Mouse (Mus musculus) stomach, embryonic 14.5 days (tissue): ENCODE data around the gene Ssbp3. TPM values are rescaled to one million over a fixed set of nuclear protein-coding genes. Genes with fewer than 3 reads are reported as not detected.

ENCODE experiments used
- ATAC-seq: fragments of 200-750 bp; cut with Nextera tagmentation; 2 replicates; pipeline ENCODE4 v1.8.0; 2017; ENCODE audit warnings: low read depth, moderate TSS enrichment; ENCODE audit not compliant: insufficient number of reproducible peaks, insufficient read depth, low FRiP score
- H3K27ac ChIP-seq: fragments of 300-500 bp; sonication (generic); 2 replicates; pipeline ENCODE4 v1.5.1; 2014; ENCODE audit warnings: mild to moderate bottlenecking, low read length, moderate library complexity, mixed read lengths
- H3K27me3 ChIP-seq: fragments of 300-500 bp; sonication (generic); 2 replicates; pipeline ENCODE4 v1.6.1; 2014; ENCODE audit warnings: low read length, control low read depth, mixed read lengths; ENCODE audit not compliant: control insufficient read depth, insufficient read depth
- H3K36me3 ChIP-seq: fragments of 300-500 bp; sonication (generic); 2 replicates; pipeline ENCODE4 v1.6.1; 2014; ENCODE audit warnings: mild to moderate bottlenecking, control low read depth, low read length, moderate library complexity, mixed read lengths; ENCODE audit not compliant: control insufficient read depth, insufficient read depth
- H3K4me1 ChIP-seq: fragments of 300-500 bp; sonication (generic); 2 replicates; pipeline ENCODE4 v1.6.1; 2014; ENCODE audit warnings: low read length, control low read depth, mixed read lengths; ENCODE audit not compliant: control insufficient read depth, insufficient read depth
- H3K4me2 ChIP-seq: fragments of 300-500 bp; sonication (generic); replicated peaks from 2 replicates; pipeline ENCODE4 v1.6.1; 2014; ENCODE audit warnings: low read depth, low read length, control low read depth
- H3K4me3 ChIP-seq: fragments of 300-500 bp; sonication (generic); 2 replicates; pipeline ENCODE4 v1.5.1; 2014; ENCODE audit warnings: low read depth, low read length, control low read depth
- H3K9ac ChIP-seq: fragments of 300-500 bp; sonication (generic); replicated peaks from 2 replicates; pipeline ENCODE4 v1.6.1; 2014; ENCODE audit warnings: low read depth, mild to moderate bottlenecking, control low read depth, low read length, moderate library complexity, mixed read lengths
- H3K9me3 ChIP-seq: fragments of 300-500 bp; sonication (generic); 2 replicates; pipeline ENCODE4 v1.6.1; 2016; ENCODE audit warnings: low read depth, low read length, control low read depth; ENCODE audit not compliant: control insufficient read depth
- WGBS: fragments of 180-500 bp; shearing (Covaris S2); extraction: QIAGEN DNeasy Blood & Tissue Kit; methylation state at CpG from one replicate; pipeline ENCODE4 v1.1.7; 2014; 5-methylcytosine and 5-hydroxymethylcytosine counted together
- polyA plus RNA-seq: library from polyadenylated mRNA; unstranded; fragments of >200 nt; fragmentation: Nextera tagmentation; extraction: Ambion mirVana; gene quantifications from 2 replicates; pipeline ENCODE4 v1.2.1, GENCODE M21; 2014

Gene Ssbp3
- polyA plus RNA-seq, 1 experiment from 2014 or later = 79.9 TPM

GRCm38 (mm10) chr4:106920119-106920518 lies 9.6 kb downstream of the Ssbp3 start:
- Histone ChIP-seq H3K27ac (no peak overlapping the region), H3K4me1 (peaks cover 2% of the 10 kb centered on the region; the same call in 1 of the 2 replicates), H3K9me3 (no peaks in the 10 kb centered on the region), H3K4me3 (no peak overlapping the region), H3K27me3 (no peaks in the 10 kb centered on the region), H3K9ac (no peak overlapping the region), H3K36me3 (peaks cover 87% of the 10 kb centered on the region), H3K4me2 (no peak overlapping the region)
- 80% methylated on average over 4 of the region's 4 CpGs for WGBS
- ATAC-seq = no peak

- peaks cover 81% of the 10 kb centered on the region for H3K36me3 ChIP-seq
- no peaks in the 10 kb centered on the region for H3K4me1 ChIP-seq
- H3K27ac ChIP-seq = no peak overlapping the region
- no peak overlapping the region for H3K4me3 ChIP-seq
- H3K9ac ChIP-seq = no peak overlapping the region
- H3K27me3 ChIP-seq = no peaks in the 10 kb centered on the region
- H3K9me3 ChIP-seq = no peaks in the 10 kb centered on the region
- WGBS = 57% methylated on average over 9 of the region's 9 CpGs
- ATAC-seq = no peak
- no peak overlapping the region for H3K4me2 ChIP-seq
Observed at GRCm38 (mm10) chr4:106921375-106922336, 11.2 kb downstream of the Ssbp3 start.

- H3K9me3 ChIP-seq = no peaks in the 10 kb centered on the region
- 78% methylated on average over 3 of the region's 3 CpGs for WGBS
- no peak overlapping the region for H3K4me3 ChIP-seq
- no peak overlapping the region for H3K9ac ChIP-seq
- no peak overlapping the region for H3K27ac ChIP-seq
- H3K4me2 ChIP-seq = no peak overlapping the region
- H3K4me1 ChIP-seq = no peaks in the 10 kb centered on the region
- H3K36me3 ChIP-seq = peaks cover 72% of the 10 kb centered on the region
- no peaks in the 10 kb centered on the region for H3K27me3 ChIP-seq
- peak; percentile 71; the same call in 1 of the 2 replicates for ATAC-seq
Observed at GRCm38 (mm10) chr4:106922919-106923318, 12.4 kb downstream of the Ssbp3 start.

GRCm38 (mm10) chr4:106924175-106924574 lies 13.7 kb downstream of the Ssbp3 start:
- Histone ChIP-seq H3K4me3 (no peak overlapping the region), H3K27me3 (no peaks in the 10 kb centered on the region), H3K4me2 (no peak overlapping the region), H3K27ac (no peak overlapping the region), H3K4me1 (no peaks in the 10 kb centered on the region), H3K36me3 (peaks cover 70% of the 10 kb centered on the region), H3K9ac (no peak overlapping the region), H3K9me3 (no peaks in the 10 kb centered on the region)
- 69% methylated on average over 4 of the region's 4 CpGs for WGBS
- ATAC-seq = no peak

GRCm38 (mm10) chr4:106924888-106925287 lies 14.4 kb downstream of the Ssbp3 start:
- H3K4me1 ChIP-seq = no peaks in the 10 kb centered on the region
- H3K9me3 ChIP-seq = no peaks in the 10 kb centered on the region
- peaks cover 63% of the 10 kb centered on the region for H3K36me3 ChIP-seq
- no peak overlapping the region for H3K4me2 ChIP-seq
- WGBS = 82% methylated on average over 10 of the region's 10 CpGs
- H3K9ac ChIP-seq = no peak overlapping the region
- no peak for ATAC-seq
- no peak overlapping the region for H3K27ac ChIP-seq
- no peak overlapping the region for H3K4me3 ChIP-seq
- H3K27me3 ChIP-seq = no peaks in the 10 kb centered on the region

GRCm38 (mm10) chr4:106926401-106926800 lies 15.9 kb downstream of the Ssbp3 start:
- H3K9ac ChIP-seq = no peak overlapping the region
- H3K27ac ChIP-seq = no peak overlapping the region
- H3K36me3 ChIP-seq = peaks cover 49% of the 10 kb centered on the region
- no peak for ATAC-seq
- no peaks in the 10 kb centered on the region for H3K27me3 ChIP-seq
- H3K4me3 ChIP-seq = no peak overlapping the region
- WGBS = 93% methylated on average over 9 of the region's 9 CpGs
- H3K9me3 ChIP-seq = no peaks in the 10 kb centered on the region
- no peak overlapping the region for H3K4me2 ChIP-seq
- H3K4me1 ChIP-seq = no peaks in the 10 kb centered on the region

GRCm38 (mm10) chr4:106927034-106927433 lies 16.5 kb downstream of the Ssbp3 start:
- no peaks in the 10 kb centered on the region for H3K4me1 ChIP-seq
- H3K4me3 ChIP-seq = no peak overlapping the region
- H3K27ac ChIP-seq = no peak overlapping the region
- H3K4me2 ChIP-seq = no peak overlapping the region
- H3K9me3 ChIP-seq = no peaks in the 10 kb centered on the region
- H3K9ac ChIP-seq = no peak overlapping the region
- 91% methylated on average over 6 of the region's 6 CpGs for WGBS
- H3K27me3 ChIP-seq = no peaks in the 10 kb centered on the region
- ATAC-seq = no peak
- peaks cover 50% of the 10 kb centered on the region for H3K36me3 ChIP-seq

GRCm38 (mm10) chr4:106928961-106929360 lies 18.5 kb downstream of the Ssbp3 start:
- Histone ChIP-seq H3K9me3 (no peaks in the 10 kb centered on the region), H3K27me3 (no peaks in the 10 kb centered on the region), H3K9ac (no peak overlapping the region), H3K27ac (no peak overlapping the region), H3K36me3 (peaks cover 42% of the 10 kb centered on the region), H3K4me1 (peaks cover 12% of the 10 kb centered on the region; the same call in 1 of the 2 replicates), H3K4me3 (no peak overlapping the region), H3K4me2 (no peak overlapping the region)
- 75% methylated on average over 7 of the region's 7 CpGs for WGBS
- no peak for ATAC-seq
